Mouse (Mus musculus) hindbrain, embryonic 13.5 days (tissue): Measurements from ENCODE around the gene Tnfrsf9. TPM values are rescaled to one million over a fixed set of nuclear protein-coding genes. Genes with fewer than 3 reads are reported as not detected.

Experiments used
- ATAC-seq: fragments of 200-750 bp; cut with Nextera tagmentation; 2 replicates; pipeline ENCODE4 v1.8.0; 2017; ENCODE audit warnings: moderate TSS enrichment; ENCODE audit not compliant: low FRiP score
- H3K27ac ChIP-seq: fragments of 300-500 bp; sonication (generic); 2 replicates; pipeline ENCODE4 v1.5.1; 2015; ENCODE audit warnings: inconsistent platforms, mild to moderate bottlenecking, moderate library complexity
- H3K27me3 ChIP-seq: fragments of 300-500 bp; sonication (generic); 2 replicates; pipeline ENCODE4 v1.6.1; 2015; ENCODE audit warnings: mild to moderate bottlenecking, inconsistent platforms
- H3K36me3 ChIP-seq: fragments of 300-500 bp; sonication (generic); 2 replicates; pipeline ENCODE4 v1.6.1; 2015; ENCODE audit warnings: mild to moderate bottlenecking, inconsistent platforms
- H3K4me1 ChIP-seq: fragments of 300-500 bp; sonication (generic); replicated peaks from 2 replicates; pipeline ENCODE4 v1.6.1; 2015; ENCODE audit warnings: inconsistent platforms
- H3K4me2 ChIP-seq: fragments of 300-500 bp; sonication (generic); 2 replicates; pipeline ENCODE4 v1.6.1; 2015; ENCODE audit warnings: inconsistent platforms, mild to moderate bottlenecking, moderate library complexity
- H3K4me3 ChIP-seq: fragments of 300-500 bp; sonication (generic); 2 replicates; pipeline ENCODE4 v1.5.1; 2015; ENCODE audit warnings: mild to moderate bottlenecking, inconsistent platforms
- H3K9ac ChIP-seq: fragments of 300-500 bp; sonication (generic); 2 replicates; pipeline ENCODE4 v1.6.1; 2015; ENCODE audit warnings: mild to moderate bottlenecking, inconsistent platforms
- H3K9me3 ChIP-seq: fragments of 300-500 bp; sonication (generic); 2 replicates; pipeline ENCODE4 v1.6.1; 2016; ENCODE audit warnings: inconsistent platforms
- WGBS: fragments of 180-500 bp; shearing (Covaris S2); methylation state at CpG from one replicate; pipeline ENCODE4 v1.1.7; 2015; 5-methylcytosine and 5-hydroxymethylcytosine counted together
- polyA plus RNA-seq: library from polyadenylated mRNA; unstranded; fragments of >200 nt; fragmentation: Nextera tagmentation; extraction: Ambion mirVana; gene quantifications from 2 replicates; pipeline ENCODE4 v1.2.1, GENCODE M21; 2015

Tnfrsf9 gene
- polyA plus RNA-seq, 1 experiment from 2014 or later: 0.38 TPM

- Histone ChIP-seq H3K4me2 (no peak overlapping the region), H3K27ac (peak overlapping the region; percentile 83), H3K9ac (no peak overlapping the region), H3K4me1 (peaks cover 11% of the 10 kb centered on the region), H3K27me3 (no peaks in the 10 kb centered on the region), H3K4me3 (no peak overlapping the region), H3K36me3 (no peaks in the 10 kb centered on the region), H3K9me3 (no peaks in the 10 kb centered on the region)
- peak; percentile 89 for ATAC-seq
- 51% methylated on average over 13 of the region's 13 CpGs for WGBS
Measured at GRCm38 (mm10) chr4:150956369-150957105, 42.2 kb downstream of the Tnfrsf9 start.

- 24% methylated on average over 1 of the region's 1 CpGs for WGBS
- ATAC-seq: no peak
- peak overlapping the region; percentile 83 for H3K27ac ChIP-seq
- H3K4me3 ChIP-seq: no peak overlapping the region
- H3K27me3 ChIP-seq: no peaks in the 10 kb centered on the region
- H3K36me3 ChIP-seq: no peaks in the 10 kb centered on the region
- H3K4me2 ChIP-seq: no peak overlapping the region
- H3K4me1 ChIP-seq: peaks cover 11% of the 10 kb centered on the region
- no peaks in the 10 kb centered on the region for H3K9me3 ChIP-seq
- H3K9ac ChIP-seq: no peak overlapping the region
Measured at GRCm38 (mm10) chr4:150957106-150957458, 42.7 kb downstream of the Tnfrsf9 start.

- no peak overlapping the region for H3K9ac ChIP-seq
- no peak overlapping the region for H3K4me2 ChIP-seq
- H3K27ac ChIP-seq: no peak overlapping the region
- no peaks in the 10 kb centered on the region for H3K9me3 ChIP-seq
- ATAC-seq: no peak
- WGBS: 78% methylated on average over 7 of the region's 7 CpGs
- H3K27me3 ChIP-seq: no peaks in the 10 kb centered on the region
- H3K36me3 ChIP-seq: no peaks in the 10 kb centered on the region
- no peak overlapping the region for H3K4me3 ChIP-seq
- H3K4me1 ChIP-seq: peaks cover 11% of the 10 kb centered on the region
Measured at GRCm38 (mm10) chr4:150958536-150958935, 44.2 kb downstream of the Tnfrsf9 start.

- Histone ChIP-seq H3K9ac (no peak overlapping the region), H3K27me3 (0 out of 2 replicates have a peak, but pooled peaks cover 5% of the 10 kb centered on the region), H3K4me1 (peaks cover 6% of the 10 kb centered on the region), H3K27ac (no peak overlapping the region), H3K9me3 (no peaks in the 10 kb centered on the region), H3K4me3 (no peak overlapping the region), H3K4me2 (no peak overlapping the region), H3K36me3 (no peaks in the 10 kb centered on the region)
- ATAC-seq: no peak
- 73% methylated on average over 6 of the region's 6 CpGs for WGBS
Measured at GRCm38 (mm10) chr4:150962231-150962630, 47.9 kb downstream of the Tnfrsf9 start.

DNA sequence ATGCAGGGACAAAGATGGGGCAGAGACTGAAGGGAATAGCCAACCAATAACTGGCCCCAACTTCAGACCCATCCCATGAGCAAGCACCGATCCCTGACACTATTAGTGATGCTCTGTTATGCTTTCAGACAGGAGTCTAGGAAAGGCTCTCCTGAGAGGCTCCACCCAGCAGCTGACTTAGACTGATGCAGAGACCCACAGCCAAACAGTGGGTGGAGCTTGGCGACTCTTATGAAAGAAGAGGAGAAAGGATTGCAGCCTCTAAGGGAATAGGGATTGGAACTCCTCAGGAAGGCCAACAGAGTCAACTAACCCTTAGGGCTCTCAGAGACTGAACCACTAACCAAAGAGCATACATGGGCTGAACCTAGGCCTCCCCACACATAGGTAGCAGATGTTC, 49.3 kb downstream of the Tnfrsf9 start:
- H3K9me3 ChIP-seq: no peaks in the 10 kb centered on the region
- ATAC-seq: no peak
- H3K4me2 ChIP-seq: no peak overlapping the region
- H3K36me3 ChIP-seq: no peaks in the 10 kb centered on the region
- no peak overlapping the region for H3K4me3 ChIP-seq
- no peak overlapping the region for H3K27ac ChIP-seq
- WGBS: 60% methylated on average over 2 of the region's 2 CpGs
- H3K27me3 ChIP-seq: 0 out of 2 replicates have a peak, but pooled peaks cover 5% of the 10 kb centered on the region
- peaks cover 4% of the 10 kb centered on the region for H3K4me1 ChIP-seq
- H3K9ac ChIP-seq: no peak overlapping the region

DNA sequence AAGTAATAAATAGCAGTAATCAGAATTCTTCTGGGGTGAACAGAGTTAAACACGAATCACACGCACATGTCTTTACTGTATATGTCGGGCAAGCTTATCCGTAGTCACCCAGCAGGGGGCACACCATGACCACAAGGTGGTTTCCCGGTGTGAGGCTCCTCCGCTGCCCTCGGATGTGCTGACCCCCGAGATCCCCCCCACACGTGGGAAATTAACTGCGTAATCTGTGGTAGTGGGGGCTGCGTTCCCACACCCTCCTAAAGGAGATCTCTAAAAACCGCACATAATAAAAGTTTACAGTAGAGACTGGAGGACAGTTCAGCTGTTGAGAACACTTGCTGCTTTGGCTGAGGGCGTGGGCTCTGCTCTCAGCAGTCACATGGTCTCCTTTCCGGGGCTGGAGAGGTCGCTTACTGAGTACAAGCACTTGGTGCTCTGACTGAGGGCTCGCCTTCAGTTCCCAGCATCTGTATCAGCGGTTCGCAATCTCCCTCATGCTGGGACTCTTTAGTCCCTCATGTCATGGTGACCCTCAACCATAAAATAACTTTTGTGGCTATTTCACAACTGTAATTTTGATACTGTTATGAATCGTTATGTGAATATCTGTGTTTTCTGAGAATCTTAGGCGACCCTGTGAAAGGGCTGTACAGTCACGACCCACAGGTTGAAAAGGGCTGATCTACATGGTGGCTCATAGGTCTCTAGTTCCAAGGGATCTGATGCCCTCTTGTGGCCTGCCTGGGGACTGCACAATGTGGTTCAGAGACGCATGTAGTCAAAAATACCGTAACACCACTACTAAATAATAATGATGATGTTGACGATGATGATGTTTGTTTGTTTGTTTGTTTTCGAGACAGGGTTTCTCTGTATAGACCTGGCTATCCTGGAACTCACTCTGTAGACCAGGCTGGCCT, 50.5 kb downstream of the Tnfrsf9 start:
- 15% methylated on average over 25 of the region's 25 CpGs for WGBS
- Histone ChIP-seq H3K4me2 (peak overlapping the region; percentile 36), H3K4me1 (peaks cover 4% of the 10 kb centered on the region), H3K4me3 (no peak overlapping the region), H3K9ac (no peak overlapping the region), H3K36me3 (no peaks in the 10 kb centered on the region), H3K27ac (no peak overlapping the region), H3K27me3 (0 out of 2 replicates have a peak, but pooled peaks cover 5% of the 10 kb centered on the region), H3K9me3 (no peaks in the 10 kb centered on the region)
- no peak for ATAC-seq

- Histone ChIP-seq H3K4me2 (no peak overlapping the region), H3K4me3 (no peak overlapping the region), H3K36me3 (no peaks in the 10 kb centered on the region), H3K27me3 (0 out of 2 replicates have a peak, but pooled peaks cover 5% of the 10 kb centered on the region), H3K9ac (no peak overlapping the region), H3K4me1 (peaks cover 4% of the 10 kb centered on the region), H3K27ac (no peak overlapping the region), H3K9me3 (no peaks in the 10 kb centered on the region)
- ATAC-seq: no peak
- 75% methylated on average over 11 of the region's 11 CpGs for WGBS
Measured at GRCm38 (mm10) chr4:150965555-150965951, 51.2 kb downstream of the Tnfrsf9 start.

GRCm38 (mm10) chr4:150966556-150966955, 52.2 kb downstream of the Tnfrsf9 start:
- no peak for ATAC-seq
- no peak overlapping the region for H3K27ac ChIP-seq

DNA sequence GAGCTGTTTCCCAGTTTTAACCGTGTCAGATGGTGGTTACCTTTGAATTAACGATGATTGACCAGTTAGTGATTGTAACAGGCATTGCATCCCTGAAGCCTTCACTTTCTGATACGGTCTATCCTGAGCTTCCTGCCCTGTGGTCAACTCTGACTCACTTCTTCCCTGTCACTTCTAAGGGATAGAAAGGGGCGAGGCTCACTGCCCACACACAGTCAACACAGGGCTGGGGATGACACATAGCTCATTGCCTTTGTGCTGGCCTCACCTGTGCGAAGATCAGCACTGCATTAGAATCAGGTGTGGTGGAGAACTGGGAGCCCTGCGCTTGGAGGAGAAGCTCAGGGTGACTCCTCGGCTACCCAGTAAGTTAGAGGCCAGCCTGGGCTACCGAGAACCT, 54.6 kb downstream of the Tnfrsf9 start:
- Histone ChIP-seq H3K9me3 (no peaks in the 10 kb centered on the region), H3K36me3 (no peaks in the 10 kb centered on the region), H3K27ac (no peak overlapping the region), H3K4me1 (peaks cover 4% of the 10 kb centered on the region), H3K27me3 (0 out of 2 replicates have a peak, but pooled peaks cover 3% of the 10 kb centered on the region), H3K4me2 (no peak overlapping the region), H3K4me3 (no peak overlapping the region), H3K9ac (no peak overlapping the region)
- 87% methylated on average over 8 of the region's 8 CpGs for WGBS
- no peak for ATAC-seq

More at GRCm38 (mm10) chr4:150966556-150966955, 52.2 kb downstream of the Tnfrsf9 start:
- H3K9ac ChIP-seq: no peak overlapping the region
- H3K36me3 ChIP-seq: no peaks in the 10 kb centered on the region
- no peak overlapping the region for H3K4me2 ChIP-seq
- 0 out of 2 replicates have a peak, but pooled peaks cover 5% of the 10 kb centered on the region for H3K27me3 ChIP-seq
- H3K4me1 ChIP-seq: peaks cover 4% of the 10 kb centered on the region
- 19% methylated on average over 7 of the region's 7 CpGs for WGBS
- H3K4me3 ChIP-seq: no peak overlapping the region
- H3K9me3 ChIP-seq: no peaks in the 10 kb centered on the region

DNA sequence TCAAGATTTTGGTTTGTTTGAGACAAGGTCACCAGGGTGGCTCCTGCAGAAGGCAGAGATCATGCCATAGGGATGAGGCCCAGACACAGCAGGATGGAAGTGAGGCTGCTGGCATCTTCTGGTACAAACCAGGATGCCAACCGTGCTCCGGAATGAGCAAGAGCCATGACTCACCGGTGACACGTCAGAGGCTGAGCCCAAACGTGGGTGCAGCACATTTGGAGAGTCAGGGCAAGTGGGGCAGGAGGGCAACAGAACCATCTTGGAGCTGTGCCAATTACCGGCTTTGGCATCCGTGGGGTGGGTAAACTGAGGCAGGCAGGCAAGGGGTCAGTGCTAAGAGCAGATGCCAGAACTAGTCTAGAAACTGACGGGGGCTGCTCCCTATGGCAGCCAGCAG, 58.9 kb downstream of the Tnfrsf9 start:
- Histone ChIP-seq H3K9me3 (no peaks in the 10 kb centered on the region), H3K4me2 (no peak overlapping the region), H3K9ac (no peak overlapping the region), H3K4me3 (no peak overlapping the region), H3K27ac (no peak overlapping the region), H3K27me3 (0 out of 2 replicates have a peak, but pooled peaks cover 2% of the 10 kb centered on the region), H3K36me3 (no peaks in the 10 kb centered on the region), H3K4me1 (no peaks in the 10 kb centered on the region)
- 80% methylated on average over 8 of the region's 8 CpGs for WGBS
- no peak for ATAC-seq

DNA sequence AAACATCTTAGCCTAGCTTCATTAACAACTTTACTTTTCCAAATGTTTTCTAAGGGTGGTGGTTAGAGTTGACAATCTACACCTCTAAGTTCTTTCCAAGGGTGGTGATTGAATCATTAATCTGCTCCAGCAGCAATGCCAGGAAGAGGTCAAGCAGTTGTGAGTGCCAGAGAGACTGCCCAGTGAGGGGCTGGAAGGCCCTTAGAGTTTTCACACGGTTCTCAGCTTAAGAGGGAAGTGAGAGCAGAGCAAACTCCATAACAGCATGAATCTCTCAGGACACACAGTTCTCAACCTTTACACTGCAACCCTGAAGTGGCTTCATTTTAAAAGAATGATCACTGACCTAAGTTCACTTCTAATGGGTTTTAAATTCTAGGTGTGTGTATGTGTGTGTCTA, 60.8 kb downstream of the Tnfrsf9 start:
- Histone ChIP-seq H3K9me3 (no peaks in the 10 kb centered on the region), H3K27me3 (0 out of 2 replicates have a peak, but pooled peaks cover 2% of the 10 kb centered on the region), H3K4me2 (no peak overlapping the region), H3K4me1 (no peaks in the 10 kb centered on the region), H3K9ac (no peak overlapping the region), H3K4me3 (no peak overlapping the region), H3K36me3 (no peaks in the 10 kb centered on the region), H3K27ac (no peak overlapping the region)
- 46% methylated on average over 1 of the region's 1 CpGs for WGBS
- no peak for ATAC-seq

DNA sequence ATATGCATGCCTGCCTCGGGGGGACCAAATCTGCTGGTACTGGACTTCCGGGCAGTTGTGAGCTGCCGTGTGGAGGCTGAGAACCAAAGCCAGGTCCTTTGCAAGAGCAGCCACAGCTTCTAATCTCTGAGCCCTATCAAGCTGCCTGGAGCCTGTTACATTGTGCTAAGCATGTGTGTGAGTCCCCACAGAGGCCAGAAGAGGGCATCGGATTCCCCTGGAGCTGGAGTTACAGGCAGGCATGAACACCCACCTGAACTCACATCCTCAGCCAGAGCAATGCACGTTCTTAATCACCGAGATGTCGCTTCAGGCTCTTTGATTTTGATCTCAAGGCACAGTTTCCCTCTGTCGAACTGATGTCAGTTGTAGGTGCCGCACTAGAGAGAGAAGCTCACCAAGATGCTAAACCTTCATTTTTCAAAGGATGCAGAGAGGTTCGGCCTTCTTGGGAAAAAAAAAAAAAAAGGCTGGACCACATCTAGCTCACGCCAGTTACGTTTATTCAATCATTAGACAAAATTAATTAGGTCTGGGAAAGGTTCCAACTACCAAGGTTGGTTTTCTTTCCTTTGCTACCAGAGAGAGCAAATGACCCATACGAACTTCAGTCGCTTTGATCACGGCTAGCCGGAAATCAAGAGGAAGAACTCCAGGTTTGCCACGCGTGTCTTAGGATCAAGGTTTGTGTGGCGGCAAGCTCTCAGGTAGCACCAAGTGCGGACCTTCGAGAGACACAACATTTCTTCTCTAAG, 64.0 kb downstream of the Tnfrsf9 start:
- Histone ChIP-seq H3K27me3 (0 out of 2 replicates have a peak, but pooled peaks cover 1% of the 10 kb centered on the region), H3K9me3 (no peaks in the 10 kb centered on the region), H3K27ac (no peak overlapping the region), H3K4me3 (no peak overlapping the region), H3K4me1 (no peaks in the 10 kb centered on the region), H3K36me3 (no peaks in the 10 kb centered on the region), H3K4me2 (no peak overlapping the region), H3K9ac (no peak overlapping the region)
- 92% methylated on average over 21 of the region's 21 CpGs for WGBS
- ATAC-seq: no peak
